Mouse (Mus musculus): ENCODE measurements around the gene Rnft2. TPM values are rescaled to one million over a fixed set of nuclear protein-coding genes. Genes with fewer than 3 reads are reported as not detected.
A peak's percentile ranks its signal among the peaks of the same experiment; 100 is the strongest.

Rnft2 gene
- 10 to 100 TPM; 63.3 to 67.8 (median 65.8) TPM for total RNA-seq (2022)

DNA sequence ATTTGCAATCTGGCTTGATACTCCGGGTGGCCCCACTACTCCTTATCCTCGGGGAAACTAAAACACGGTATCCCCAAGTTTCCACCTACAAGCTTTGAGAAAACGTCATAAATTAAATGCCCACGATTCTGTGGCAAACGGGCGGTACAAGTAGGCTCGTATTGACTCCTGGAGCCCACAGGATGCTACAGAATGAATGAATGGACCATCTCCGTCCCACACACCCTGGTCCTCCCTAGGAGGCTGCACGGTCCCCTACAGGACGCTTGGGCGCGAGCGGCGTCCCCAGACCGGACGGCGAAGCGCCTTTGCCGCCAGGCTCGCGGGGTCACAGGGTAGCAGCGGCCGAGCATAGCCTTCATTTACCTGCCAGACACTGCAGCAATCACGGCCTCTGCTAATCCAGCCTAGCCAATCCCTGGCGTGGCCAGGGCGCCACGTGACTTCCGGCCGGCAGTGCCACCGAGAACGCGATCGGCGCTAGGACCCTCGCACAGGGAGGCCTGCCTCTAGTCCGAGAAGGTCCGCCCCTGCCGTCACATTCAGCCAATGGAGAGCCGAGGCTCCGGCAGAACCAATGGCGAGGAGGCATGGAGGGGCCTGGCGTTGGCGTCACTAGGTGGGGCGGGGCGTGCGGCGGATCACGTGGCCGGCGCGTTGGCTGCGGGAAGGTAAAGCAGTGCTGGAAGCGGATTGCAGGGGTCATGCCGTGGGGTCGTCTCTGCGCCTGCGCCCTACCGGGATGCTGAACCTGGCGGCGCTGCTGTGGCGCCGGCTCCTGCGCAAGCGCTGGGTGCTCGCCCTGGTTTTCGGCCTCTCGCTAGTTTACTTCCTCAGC, at the start of gene Rnft2, which contains the start of gene 2410131K14Rik:
Gene Rnft2 (minus strand): TSS at position 511 of the 838 bp plus-strand sequence.
Gene 2410131K14Rik (plus strand): TSS at position 622 of the 838 bp plus-strand sequence.
- DNase-seq (ENCODE audit: low spot score in 2 of 2) = peak; percentile 99 to 100

DNA sequence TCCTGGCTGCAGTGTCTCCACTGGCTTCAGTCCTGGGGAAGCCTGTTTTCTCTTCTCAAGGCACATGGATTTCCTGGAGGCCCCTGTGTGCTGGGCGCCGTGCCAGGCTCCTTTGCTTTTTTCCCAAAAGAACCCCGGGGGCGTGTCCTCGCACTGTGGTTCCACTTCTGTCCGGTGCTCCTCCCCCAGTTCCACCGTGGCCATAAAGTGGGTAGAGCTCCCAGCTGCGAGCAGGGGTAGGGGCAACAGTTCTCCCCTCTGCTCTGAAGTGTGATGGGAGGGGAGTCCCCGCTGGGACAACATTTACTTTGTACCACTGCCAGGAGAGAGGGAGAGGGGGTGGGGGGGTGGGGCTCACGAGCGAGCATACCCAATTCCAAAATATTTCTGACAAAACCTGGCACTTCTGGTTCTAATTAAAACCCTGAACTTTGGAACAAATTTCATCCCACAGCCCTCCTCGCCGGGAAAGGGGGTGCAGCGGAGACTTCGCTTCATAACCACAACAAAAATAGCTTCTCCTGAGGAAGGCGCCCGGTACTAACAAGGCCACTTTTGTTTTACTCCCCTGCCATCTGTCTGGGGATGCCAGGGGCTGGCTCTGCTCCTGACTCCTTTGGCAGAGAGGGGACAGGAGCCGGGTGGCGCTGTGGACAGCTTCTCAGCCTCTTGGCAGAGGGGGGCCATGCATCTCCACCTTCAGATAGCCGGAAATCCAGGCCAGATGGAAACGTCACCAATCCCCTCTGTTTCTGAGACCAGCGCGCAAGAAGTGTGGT, 49.4 kb upstream of the Rnft2 start:
- peak; percentile 83 to 85 for DNase-seq (ENCODE audit: low spot score in 2 of 2)

DNA sequence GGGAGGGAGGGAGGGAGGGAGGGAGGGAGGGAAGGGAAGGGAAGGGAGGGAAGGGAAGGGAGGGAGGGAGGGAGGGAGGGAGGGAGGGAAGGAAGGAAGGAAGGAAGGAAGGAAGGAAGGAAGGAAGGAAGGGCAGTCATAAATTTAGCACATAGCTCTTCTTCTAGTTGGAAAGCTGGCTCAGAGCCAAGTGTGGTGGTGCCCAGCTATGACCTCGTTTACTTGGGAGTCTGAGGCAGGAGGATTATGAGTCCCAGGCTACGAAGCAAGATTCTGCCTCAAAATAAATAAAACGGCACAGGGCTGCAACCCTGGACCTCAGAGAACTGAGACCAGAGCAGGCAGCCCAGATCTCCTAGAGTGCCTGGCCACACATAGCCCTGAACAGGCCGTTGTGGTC, 47.6 kb upstream of the Rnft2 start:
- DNase-seq (ENCODE audit: low spot score in 2 of 2) = no peak

DNA sequence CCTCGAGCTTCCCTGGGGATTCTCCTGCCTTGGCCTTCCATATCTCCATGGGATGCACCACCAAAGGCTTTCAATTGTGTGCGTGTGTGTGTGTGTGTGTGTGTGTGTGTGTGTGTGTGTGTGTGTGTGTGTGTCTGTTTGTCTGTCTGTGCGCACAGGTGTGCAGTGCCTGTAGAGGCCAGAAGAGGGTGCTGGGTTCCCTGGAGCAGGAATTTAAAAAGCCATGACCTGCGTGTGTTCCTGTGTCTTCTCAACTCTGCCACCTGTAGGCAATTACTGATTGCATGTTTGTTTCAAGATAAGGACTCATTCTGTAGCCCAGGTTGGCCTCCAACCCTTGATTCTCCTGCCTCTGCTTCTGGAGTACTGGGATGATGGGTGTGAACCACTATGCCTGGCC, 46.5 kb upstream of the Rnft2 start:
- no peak for DNase-seq (ENCODE audit: low spot score in 2 of 2)

DNA sequence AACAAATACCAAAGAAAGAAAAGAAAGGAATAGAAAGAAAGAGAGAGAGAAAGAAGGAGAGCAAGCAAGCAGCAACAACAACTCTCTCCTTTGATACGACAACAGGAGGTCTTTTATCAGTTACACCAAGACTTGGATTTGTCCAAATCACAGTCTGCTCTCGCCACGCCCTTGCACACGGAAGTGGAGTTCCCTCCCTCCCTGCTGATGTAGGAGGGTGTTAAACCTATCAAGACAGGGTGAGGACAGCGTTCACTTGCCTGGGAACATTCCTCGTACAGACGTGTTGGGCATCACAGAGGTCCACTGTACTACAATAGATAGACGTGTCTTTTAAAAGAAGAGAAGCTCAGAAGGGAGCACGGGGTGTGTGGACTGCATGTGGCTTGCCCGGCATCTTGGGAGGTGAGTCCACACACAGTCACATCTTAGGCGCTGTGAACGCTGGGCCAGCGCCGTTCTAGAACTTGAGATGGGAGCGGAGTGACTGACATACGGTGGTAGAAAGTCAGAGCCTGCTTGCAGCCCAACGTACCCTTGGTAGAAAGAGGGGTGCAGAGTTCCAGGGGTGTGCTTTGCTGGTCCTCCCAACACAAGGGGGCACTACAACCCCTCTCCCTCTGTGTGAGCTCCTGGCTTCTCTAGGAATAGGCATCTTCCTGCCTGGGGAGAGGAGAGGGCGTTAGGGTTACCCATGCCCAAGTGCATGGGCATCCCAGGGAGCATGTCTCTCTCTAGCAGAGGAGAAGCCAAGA, 33.0 kb upstream of the Rnft2 start:
- no peak for DNase-seq (ENCODE audit: low spot score in 2 of 2)

DNA sequence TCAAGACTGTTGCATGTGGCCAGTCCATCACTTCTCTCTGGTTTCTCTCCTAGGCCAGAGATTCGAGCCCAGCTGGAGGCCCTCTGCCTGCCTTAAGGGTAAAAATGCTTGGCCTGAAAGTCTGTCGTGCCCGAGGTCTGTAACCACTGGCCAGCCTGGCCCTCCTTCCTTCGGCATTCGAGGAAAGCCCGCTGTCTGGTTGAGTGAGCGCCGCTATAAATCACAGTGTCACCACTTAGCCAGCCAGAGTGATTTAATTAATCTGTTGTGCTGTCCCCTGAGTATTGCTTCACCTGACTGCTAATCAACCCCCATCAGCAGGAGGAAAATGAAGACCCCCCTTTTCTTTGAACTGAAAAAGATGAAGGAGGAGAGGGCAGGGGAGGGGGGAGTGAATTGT, 31.8 kb upstream of the Rnft2 start:
- no peak for DNase-seq (ENCODE audit: low spot score in 2 of 2)

DNA sequence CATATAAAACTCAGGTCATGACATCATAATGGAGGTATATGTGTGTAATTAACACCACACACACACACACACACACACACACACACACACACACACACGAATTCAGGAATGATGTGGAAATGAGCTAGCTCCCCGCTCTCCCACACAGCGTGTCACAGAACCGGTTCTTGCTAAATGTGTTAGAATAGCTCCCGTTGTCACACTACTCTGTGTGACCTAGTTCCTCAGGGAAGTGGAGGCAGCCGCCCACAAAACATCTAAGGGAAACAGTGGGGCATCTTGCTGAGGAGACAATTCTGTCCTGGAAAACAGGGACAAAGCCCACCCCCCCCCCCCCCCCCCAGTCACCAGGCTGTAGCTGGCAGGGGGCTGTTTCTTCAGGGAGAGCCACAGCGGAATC, 31.4 kb upstream of the Rnft2 start:
- DNase-seq (ENCODE audit: low spot score in 2 of 2) = no peak

DNA sequence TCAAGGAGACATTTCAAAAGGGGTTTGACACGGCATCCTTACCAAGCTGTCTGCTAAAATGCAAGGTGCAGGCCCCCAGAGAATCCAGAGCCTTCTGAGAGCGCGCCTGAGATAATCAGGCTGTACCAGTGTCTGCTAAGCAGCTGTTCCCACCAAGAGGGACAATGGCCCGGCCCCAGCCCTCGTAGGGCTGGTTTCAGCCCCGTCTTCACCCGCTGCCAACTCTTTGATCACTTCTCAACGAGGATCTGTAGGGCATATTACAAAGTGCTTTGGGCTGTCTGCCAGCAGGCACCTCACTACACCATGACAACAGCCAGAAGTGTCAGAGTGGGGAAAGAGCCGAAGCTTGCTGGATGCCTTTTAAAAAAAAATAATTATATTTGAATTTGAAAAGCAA, 29.6 kb upstream of the Rnft2 start:
- DNase-seq (ENCODE audit: low spot score in 2 of 2) = no peak

DNA sequence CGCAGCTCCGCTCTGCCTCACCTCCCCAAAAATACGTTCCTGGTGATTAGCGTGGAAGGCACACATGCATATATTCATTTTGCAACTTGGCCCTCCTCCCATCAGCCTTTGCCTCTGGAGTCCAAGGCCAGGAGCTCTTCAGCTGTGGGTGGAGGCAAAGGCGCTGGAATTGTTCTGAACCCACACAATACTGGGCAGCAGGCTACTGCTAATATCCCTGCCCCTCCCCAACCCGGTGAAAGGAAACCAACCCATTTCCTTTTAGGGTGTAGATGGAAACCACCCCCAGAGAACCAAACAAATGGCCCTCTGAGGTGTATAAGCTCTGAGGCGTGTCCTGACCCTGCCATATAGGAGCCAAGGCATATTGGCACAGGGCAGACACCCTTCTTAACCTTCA, 28.5 kb upstream of the Rnft2 start:
- DNase-seq (ENCODE audit: low spot score in 2 of 2) = no peak

DNA sequence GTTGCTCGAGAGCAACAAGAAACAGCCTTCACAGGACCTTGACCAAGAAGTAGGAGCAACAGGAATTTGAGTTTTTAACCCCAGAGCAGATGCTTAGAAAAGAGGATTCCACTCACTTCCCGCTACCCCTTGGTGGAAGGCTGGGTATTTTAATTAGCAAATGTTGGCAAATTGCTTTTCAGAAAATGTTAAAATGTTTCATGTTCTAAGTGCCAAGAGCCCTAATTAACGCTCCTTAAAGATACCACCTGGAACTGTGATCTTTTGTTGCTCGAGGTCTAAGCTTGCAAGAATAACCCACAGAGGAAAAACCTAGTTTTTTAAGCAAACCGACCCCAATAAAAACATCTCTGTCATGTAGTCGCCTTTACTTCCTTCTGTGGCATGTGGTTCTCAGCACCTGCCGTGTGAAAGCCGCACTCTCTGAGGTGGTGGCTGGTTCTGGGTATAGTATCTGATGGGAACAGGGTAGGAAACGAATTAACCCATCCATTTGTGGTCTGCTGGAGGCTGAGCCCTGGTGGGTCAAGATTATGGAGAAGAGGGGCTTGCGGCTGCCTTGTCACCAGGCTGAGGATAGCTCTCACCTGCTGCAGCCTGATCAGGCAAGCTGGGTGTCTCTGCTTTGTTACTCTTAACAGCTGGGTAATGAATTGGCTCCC, 26.7 kb upstream of the Rnft2 start:
- DNase-seq (ENCODE audit: low spot score in 2 of 2) = no peak

DNA sequence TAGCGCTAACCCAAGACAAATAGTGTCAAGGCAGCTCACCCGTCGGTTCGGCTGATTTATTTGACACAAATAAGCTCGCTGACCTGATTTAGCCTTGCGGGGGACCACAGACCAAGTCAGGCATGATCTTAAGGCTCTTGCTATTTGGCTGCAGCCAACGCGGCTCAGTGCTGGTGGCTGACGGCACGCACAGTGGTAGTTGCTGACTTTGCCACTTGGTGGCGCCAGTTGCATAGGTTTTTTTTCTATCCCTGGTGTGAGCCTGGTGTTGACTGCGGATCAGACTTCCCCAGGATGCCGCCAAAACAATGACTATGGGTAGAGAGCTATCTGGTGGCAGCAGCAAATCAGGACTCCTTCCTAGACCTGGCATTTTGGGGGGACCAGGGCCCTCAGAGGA, 24.1 kb upstream of the Rnft2 start:
- peak; percentile 74 to 93 for DNase-seq (ENCODE audit: low spot score in 2 of 2)

DNA sequence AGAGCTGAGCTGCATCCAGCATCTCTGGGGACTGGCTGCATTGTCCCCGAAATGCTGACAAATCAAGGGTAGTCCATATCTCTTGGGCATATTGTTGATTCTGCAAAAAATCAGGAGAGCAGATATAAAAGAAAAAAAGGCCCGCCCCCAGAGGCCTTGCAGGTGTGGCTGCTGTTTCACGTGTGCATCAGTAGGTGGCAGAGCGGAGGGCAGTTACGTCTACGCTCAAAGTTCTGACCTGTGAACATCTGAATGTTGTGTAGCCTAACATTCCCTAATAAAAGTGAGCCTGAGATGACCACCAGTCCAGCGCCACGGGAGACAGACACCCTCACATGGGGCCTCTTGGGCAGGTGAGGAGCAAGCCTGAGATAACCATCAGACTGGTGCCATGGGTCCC, 21.4 kb upstream of the Rnft2 start:
- no peak for DNase-seq (ENCODE audit: low spot score in 2 of 2)

DNA sequence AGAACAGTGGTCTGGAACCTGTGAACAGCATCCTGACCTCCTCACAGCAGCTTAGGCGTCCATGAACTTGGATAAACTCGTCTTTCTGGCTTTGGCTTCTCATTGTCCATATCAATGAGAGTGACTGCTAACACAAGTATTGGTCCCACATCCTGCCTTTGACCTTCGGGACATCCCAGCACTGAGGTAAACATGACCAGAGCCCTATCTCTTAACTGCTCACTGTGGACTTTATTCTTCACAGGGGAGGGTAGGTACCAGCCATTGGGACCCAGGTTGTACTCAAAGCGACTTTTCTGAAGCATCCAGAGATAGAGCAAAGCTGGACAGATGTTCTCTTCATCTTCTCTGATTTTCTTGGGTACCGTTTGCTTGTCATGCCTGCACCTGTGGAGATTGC, 20.4 kb upstream of the Rnft2 start:
- no peak for DNase-seq (ENCODE audit: low spot score in 2 of 2)

DNA sequence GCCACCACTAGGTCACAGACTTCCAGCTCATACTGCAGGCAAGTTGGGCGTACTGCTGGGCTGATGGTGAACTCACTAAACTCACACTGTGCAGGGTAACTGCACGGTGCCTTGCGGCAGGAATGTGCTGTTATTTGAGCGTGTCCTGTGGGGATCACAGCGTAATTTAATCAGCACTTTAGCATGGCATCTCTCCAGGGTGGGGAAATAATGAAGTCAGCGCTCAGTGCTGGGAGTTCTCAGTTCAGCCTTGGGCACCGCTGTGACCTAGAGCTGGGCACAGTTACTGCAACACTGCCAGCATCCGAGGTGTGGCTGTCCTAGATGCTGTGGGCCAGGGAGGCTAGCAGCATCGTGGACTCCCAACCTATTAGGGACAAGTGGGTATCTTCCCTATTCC, 19.4 kb upstream of the Rnft2 start:
- no peak for DNase-seq (ENCODE audit: low spot score in 2 of 2)

DNA sequence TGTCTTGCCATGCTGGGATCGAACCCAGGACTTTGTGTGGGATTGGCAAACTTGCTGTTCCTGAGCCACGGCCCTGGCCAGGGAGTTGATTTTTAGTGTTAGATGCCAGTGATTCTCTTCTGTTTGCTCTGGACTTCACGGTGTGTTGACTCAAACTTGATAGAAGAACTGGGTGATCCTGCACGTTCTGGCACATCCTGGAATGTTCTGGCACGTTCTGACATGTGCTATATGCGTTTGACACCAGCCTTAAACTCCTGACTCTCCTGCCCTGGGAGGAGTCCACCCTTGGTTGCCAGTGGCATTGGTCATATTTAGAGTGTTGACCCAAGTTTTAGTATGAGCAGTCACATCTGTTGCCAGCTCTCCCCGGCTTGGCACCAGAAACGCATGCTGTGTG, 17.5 kb upstream of the Rnft2 start:
- DNase-seq (ENCODE audit: low spot score in 2 of 2) = no peak

DNA sequence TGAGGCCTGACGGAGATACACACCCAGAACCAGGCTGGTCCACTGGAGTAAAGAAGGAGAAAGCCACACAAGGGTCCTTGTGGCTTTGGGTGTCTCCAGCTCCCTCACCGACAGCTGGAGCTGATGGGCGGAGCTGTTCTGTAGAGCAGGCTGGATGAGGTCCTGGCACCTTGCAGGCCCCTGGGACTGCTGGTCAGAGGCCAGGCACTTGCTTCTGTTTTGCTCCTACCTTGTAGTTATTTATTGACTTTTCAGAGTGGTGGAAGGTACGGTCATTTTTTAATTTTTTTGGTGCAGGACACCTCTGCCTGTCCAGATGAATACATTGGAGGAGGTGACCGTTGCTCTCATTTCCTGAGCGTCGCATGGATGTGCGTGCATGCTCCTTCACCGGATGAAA, 16.3 kb upstream of the Rnft2 start:
- DNase-seq (ENCODE audit: low spot score in 2 of 2) = no peak

DNA sequence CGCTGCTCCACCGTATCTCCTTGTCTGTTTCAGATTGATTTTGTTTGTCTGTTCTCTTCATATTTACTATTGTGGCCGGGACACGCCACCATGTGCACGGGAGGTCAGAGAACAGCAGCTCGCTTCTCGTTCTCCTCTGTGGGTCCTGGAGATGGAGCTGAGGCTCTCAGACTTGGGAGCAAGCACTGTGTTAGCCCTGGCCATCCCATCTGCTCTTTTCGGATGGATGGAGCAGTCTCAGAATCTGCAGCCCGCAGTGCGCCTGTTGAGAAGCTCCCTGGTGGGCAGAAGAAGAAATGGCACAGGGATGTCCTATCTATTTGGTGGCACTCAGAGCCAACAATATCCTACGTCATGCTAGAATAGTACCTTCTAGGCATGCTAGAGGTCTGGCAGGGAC, 15.7 kb upstream of the Rnft2 start:
- DNase-seq (ENCODE audit: low spot score in 2 of 2) = no peak

DNA sequence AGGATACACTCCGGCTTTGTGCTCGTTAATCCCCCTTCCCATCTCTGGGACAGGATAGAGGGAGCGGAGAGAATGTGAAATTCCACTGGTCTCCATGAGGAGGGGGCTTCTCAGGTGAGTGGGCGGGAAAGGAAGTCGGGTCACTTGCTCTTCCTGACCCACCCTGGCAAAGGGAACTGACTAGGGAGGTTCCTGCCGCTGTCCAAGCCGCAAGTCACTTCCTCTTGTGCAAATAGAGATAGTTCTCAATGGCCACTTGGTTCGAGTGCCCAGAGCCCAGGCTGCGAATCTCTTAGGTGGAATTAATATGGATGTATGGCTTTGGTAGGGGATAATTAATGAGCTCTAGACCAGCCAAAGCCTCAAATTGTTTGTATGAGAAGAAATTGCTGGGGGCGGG, 15.1 kb upstream of the Rnft2 start:
- no peak for DNase-seq (ENCODE audit: low spot score in 2 of 2)

DNA sequence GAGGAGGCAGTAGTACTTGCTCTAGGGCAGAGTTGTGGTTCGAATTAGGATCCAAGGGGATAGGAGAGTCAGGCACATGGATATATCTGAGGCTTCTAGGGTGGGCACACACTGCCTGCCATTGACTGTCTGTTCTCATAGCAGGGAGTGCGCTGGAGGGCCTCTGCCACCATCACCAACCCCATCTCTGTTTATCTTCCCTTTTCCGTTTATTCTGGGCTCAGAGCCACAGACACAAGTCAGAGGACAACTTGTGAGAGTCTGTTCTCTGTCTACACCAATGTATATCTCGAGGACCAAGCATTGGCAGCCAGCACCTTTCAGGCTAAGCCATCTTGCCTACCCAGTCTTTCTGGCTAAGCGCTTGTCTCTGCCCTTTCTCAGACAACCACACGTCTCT, 14.7 kb upstream of the Rnft2 start:
- DNase-seq (ENCODE audit: low spot score in 2 of 2) = no peak

DNA sequence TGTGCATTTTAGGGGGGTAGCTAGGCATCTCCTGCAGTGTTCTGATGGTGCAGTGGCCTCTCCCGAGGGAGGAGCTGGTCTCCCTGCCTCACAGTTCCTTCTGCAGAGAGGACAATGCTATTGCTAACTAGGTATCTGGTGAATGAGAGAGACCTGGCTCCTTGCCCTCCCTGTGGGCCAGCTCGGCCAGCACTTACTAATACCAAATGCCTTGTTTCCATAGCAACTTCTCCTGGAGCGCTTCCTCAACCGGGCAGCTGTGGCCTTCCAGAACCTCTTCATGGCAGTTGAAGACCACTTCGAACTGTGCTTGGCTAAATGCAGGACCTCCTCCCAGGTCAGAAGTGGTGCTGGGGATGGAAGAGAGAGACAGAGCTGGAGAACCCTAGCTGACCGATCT, 14.2 kb upstream of the Rnft2 start:
- peak in 1 of 2 experiments; percentile 41 for DNase-seq (ENCODE audit: low spot score in 2 of 2)

DNA sequence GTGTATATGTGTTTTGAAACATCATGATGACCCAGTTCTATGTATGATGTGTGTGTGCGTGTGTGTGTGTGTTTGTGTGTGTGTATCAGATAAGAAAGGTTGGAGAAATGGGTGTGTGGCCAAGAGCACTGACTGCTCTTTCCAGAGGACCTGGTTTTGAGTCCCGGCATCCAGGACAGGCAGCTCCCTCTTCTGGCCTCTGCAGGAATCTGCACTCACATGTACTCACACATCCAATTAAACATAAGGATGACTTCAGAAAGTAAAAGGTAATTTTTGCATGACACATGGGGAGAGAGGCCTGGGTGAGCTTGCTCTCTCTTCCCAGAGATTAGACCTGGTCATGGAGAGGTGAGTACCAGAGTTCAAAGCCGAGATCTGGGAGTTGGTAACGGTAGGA, 12.1 kb upstream of the Rnft2 start:
- no peak for DNase-seq (ENCODE audit: low spot score in 2 of 2)
